Mouse (Mus musculus): Measurements from ENCODE around the gene E130308A19Rik.
"Not testable (repeated sequence)": the region's sequence is repeated elsewhere in the genome, so short reads cannot be mapped to it uniquely, and the experiment has no call there.

Gene E130308A19Rik

DNA sequence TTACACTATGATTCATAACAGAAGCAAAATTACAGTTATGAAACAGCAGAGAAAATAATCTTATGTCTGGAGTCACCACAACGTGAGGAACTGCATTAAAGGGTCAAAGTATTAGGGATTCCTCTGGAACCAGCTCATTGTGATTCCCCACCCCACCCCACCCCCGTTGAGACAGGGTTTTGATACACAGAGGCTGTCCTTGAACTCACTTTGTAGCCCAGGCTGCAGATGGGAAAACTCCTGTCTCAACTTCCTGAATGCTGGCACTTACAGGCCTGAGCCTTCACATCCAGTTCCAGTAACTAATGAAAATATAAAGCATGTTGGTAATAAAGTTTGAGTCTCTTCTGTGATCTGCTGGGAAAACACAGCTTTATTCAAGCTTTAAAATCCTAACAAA lies 159.4 kb downstream of the E130308A19Rik start:
- no peak for DNase-seq (ENCODE audit: low spot score)

DNA sequence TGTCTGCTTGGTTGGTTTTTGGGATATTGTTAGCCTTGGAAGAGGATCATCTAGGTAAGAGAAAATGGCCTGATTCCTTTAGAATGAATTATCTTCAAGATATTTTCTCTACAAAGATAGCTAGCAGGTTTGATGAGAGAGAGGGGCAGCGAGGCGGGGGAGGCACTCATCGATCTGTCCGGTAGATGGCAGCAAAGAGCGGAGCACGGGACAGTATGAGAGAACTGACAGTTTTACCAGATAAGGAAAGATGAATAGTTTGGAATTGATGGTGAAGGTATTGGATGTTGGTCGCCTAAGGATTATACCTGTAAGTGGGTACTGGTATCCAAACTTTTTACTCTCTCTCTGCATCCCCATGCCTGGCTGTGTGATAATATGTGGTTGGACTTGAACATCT lies 160.7 kb downstream of the E130308A19Rik start:
- DNase-seq (ENCODE audit: low spot score), result peak; percentile 82

GRCm38 (mm10) chr4:59787126-59787525 lies 161.1 kb downstream of the E130308A19Rik start:
- no peak for DNase-seq (ENCODE audit: low spot score)

DNA sequence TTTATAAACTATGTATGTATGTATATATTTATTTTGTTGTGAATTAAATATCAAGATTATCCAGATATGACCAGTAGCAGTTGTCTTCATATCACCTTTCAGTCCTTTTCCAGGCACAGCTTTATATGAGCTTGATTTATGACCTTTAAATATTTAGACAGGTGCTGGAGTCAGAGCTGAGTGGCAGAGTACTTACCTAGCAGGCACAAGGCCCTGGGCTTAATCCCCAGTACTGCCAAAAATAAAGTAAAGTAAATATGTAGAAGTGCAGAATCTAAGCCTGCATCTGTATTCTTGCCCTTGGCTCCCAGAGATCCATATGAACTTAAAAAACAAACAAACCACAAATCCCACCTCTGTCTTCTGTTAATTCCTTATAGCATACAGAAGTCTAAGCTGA lies 163.0 kb downstream of the E130308A19Rik start:
- no peak for DNase-seq (ENCODE audit: low spot score)

DNA sequence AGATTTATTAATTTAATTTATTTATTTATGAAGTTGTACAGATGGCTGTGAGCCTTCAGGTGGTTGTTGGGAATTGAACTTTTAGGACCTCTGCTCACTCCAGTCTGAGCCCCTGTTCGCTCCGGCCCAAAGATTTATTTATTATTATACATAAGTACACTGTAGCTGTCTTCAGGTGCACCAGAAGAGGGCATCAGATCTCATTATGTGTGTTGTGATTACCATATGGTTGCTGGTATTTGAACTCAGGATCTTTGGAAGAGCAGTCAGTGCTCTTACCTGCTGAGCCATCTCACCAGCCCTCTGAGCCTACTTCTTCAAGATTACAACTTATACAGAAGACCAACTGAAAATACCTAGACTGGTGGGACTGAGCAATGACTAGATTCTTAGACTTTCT lies 167.6 kb downstream of the E130308A19Rik start:
- not testable (repeated sequence) for DNase-seq (ENCODE audit: low spot score)

GRCm38 (mm10) chr4:59794116-59794515 lies 168.1 kb downstream of the E130308A19Rik start:
- DNase-seq (ENCODE audit: low spot score), result no peak

- DNase-seq (ENCODE audit: low spot score), result no peak
Observed at GRCm38 (mm10) chr4:59795788-59796455, 169.9 kb downstream of the E130308A19Rik start.

DNA sequence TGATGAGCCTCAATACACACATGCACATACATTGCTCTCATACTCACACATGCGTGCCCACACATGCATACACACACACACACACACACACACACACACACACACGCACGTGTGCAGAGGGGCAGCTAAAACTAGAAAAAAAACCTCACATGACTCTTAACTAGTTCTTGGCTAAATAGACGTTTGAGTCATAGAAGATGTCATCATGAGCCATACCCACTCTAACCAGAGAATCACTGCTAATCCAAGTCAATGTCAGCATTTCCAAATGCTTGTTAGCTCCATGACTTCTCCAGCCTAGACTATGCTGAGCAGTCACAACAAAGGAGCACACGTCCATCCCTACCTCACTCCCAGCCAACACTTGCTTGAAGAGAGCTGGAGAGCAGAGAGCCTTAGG lies 174.2 kb downstream of the E130308A19Rik start:
- no peak for DNase-seq (ENCODE audit: low spot score)

DNA sequence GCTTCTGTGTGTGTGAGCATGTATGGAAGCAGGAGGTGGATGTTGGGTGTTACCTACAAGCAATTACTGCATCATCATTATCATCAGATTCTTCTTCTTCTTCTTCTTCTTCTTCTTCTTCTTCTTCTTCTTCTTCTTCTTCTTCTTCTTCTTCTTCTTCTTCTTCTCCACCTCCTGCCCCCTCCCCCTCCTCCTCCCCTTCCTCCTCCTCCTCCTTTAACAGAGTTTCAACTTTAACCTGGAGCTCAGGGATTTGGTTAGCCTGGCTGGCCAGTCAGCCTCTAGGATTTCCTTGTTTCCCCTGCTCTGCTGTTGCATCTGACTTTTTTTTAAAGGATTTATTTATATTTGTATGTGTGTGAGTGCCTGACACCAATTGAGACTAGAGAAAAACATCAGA lies 175.5 kb downstream of the E130308A19Rik start, which contains the start of gene Inip:
Gene Inip (minus strand): TSS at position 101 of the 400 bp plus-strand sequence.
- DNase-seq (ENCODE audit: low spot score), result no peak

DNA sequence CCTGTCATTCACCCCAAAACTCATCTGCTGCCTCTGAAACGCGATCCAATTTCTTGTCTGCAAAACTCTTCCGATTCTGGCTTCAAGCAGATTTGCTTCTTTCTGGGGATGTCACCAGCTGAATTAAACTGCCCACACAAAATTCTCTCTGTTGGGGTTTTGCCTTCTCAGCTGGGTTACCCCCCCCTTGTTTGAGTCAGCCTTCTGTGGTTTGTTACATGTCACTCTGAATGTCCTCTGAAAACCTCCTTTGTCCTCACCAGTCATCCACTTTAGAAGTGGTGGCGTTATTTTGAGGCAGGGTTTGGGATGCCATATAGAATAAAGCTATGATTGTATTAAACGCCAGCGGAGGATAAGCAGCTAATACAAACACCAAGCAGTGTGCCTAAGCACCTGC lies 176.1 kb downstream of the E130308A19Rik start:
- peak; percentile 53 for DNase-seq (ENCODE audit: low spot score)

DNA sequence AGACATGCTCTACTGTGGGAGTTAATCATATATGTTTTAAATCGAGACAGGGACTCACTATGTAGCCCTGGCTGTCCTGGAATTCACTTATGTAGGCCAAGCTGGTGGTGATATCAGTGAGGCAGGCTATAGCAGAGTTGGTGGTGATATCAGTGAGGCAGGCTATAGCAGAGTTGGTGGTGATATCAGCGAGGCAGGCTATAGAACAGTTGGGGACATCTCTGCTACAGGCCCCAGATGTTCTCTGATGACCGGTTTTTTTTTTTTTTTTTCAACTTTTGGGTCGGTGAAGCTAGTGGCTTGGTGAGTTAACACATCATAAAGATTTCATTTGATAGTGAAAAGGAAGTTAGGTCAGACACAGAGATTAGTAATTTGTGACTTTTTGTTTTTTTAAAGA lies 176.8 kb downstream of the E130308A19Rik start:
- DNase-seq (ENCODE audit: low spot score), result no peak

DNA sequence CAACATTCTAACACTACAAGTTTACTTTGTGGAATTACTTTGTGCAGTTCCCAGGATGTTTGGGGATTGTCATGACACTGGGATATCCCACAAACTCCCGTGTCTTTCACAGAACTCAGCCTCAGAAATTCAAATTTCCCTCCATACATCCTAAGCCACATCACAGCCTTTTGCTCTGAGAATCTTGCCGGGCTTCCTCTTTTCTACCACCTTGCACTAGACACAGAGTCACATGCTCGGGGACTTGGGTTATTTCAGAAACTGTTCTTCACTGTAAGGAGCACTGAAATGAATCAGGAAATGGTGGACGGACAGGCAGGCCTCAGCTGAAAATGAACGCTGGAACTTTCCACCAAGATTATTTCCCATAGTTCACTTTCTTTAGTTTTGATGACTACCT lies 177.3 kb downstream of the E130308A19Rik start:
- DNase-seq (ENCODE audit: low spot score), result no peak

DNA sequence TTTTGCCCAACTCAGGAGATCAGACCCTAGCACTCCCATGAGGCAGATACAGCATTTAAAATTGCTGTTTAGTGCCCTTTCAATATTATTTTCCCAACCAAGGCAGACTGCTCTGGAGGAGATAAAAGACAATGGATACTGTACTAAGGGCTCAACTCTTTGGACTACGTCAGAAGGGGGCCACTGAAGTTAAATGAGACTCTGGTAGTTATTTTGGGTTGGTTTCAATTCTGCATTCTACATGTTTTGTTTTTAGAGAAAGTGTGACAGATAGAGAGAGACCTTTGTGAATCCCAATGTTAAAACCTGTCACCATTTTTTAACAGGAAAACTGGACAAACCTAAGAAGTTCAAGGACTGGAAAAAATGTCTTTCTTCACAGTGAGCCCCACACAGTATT lies 178.7 kb downstream of the E130308A19Rik start:
- DNase-seq (ENCODE audit: low spot score), result no peak

GRCm38 (mm10) chr4:59805181-59805967 lies 179.4 kb downstream of the E130308A19Rik start, which contains the start of gene Snx30:
TSS of gene Snx30 (plus strand) at chr4:59805840.
- peak; percentile 90 for DNase-seq (ENCODE audit: low spot score)

DNA sequence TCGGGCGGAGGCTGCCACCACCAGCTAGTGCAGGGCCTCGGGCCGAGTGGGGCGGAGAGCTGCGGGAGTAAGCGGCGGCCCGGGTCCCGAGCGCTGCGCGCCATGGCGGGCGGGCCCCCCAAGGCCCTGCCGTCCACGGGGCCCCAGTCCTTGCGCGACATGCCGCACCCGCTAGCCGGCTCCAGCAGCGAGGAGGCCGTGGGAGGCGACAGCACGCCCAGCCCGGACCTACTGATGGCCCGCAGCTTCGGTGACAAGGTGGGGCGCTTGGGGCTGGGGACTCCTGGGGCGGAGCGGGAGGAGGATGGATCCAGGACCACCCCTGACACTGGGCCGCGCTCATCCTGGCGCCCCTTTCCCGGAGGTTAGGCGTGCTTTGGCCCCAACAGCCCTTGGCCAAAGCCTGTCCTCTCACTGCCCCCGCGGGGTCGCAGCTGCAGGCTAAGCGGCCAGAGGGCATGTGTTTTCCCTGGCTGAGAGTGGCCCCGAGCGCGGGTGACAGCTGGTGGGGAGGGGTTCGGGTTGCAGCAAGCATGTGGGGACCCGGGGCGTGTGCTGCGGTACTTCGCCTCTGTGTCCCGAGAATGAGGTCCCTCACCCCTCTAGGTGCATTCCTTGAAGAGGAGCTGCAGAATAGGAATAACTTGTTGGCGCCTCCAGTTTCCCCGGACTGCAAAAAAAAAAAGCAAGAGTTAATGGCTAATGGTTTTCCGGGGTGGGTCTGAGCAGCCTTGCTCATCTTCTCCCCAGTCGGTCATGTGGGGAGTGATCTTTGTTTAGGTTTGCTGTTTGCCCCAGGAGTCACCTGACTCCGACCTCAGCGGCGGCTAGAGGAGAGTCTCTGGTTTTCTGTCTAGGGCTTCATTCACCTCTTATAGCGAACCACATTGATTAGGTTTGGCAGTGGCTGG lies 180.2 kb downstream of the E130308A19Rik start:
- peak; percentile 48 for DNase-seq (ENCODE audit: low spot score)

GRCm38 (mm10) chr4:59806879-59807195 lies 180.8 kb downstream of the E130308A19Rik start:
- DNase-seq (ENCODE audit: low spot score), result no peak

DNA sequence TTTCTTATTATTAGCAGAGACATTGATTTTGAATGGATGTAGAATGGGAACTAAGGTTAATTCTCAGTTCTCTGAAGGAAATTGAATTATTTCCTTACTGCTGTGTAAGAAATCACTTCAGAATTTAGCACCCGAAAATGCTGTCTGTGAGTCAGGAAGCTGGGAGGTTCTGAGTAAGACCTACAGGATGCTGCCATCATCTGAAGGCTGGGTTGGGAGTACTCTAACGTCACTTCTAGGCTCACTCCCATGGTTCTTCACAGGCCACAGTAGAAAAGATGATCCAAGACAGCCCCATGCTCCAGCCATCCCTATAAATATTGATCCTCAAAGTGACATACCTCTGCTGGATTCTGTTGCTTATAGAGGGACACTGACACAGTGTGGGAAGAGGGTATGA lies 181.5 kb downstream of the E130308A19Rik start:
- no peak for DNase-seq (ENCODE audit: low spot score)

DNA sequence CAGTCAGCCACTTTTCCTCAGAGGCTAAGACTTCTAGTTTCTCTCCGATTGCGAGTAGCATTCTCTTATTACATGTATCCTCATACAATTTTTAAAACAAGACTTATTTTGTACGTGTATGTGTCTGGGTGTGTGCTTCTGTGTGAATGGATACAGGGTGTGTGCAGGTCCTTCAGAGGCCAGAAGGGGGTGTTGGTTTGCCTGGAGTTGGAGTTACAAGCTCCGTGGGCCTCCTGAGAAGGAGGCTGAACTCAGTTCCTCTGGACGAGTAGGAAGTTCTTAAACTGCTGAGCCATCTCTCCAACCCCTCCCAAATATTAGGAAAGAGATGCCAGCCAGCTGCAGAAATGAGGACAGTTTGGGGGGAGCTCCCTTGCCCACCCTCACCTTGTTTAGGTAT lies 182.4 kb downstream of the E130308A19Rik start:
- no peak for DNase-seq (ENCODE audit: low spot score)
